Mouse (Mus musculus): ENCODE measurements around the gene Plxnc1.

- TF ChIP-seq CTCF (IDR thresholded peaks at IDR 0.05; ENCODE audit: borderline replicate concordance, extremely low read depth, insufficient read depth, insufficient read length) (no peak), POLR2A (IDR thresholded peaks at IDR 0.05; ENCODE audit: borderline replicate concordance, extremely low read depth, insufficient read depth, insufficient read length, poor library complexity, severe bottlenecking) (no peak)
Measured at GRCm38 (mm10) chr10:94835874-94836273, 108.8 kb downstream of the Plxnc1 start.
